Mouse (Mus musculus): Measurements from ENCODE around the gene Mrgprd. TPM values are rescaled to one million over a fixed set of nuclear protein-coding genes. Genes with fewer than 3 reads are reported as not detected.

The Mrgprd gene
- total RNA-seq (2021), result under 1 TPM; 0.08 to 0.10 TPM
- long read RNA-seq, experiment 1, result 0 reads
- long read RNA-seq, experiment 2, result 0 reads

DNA sequence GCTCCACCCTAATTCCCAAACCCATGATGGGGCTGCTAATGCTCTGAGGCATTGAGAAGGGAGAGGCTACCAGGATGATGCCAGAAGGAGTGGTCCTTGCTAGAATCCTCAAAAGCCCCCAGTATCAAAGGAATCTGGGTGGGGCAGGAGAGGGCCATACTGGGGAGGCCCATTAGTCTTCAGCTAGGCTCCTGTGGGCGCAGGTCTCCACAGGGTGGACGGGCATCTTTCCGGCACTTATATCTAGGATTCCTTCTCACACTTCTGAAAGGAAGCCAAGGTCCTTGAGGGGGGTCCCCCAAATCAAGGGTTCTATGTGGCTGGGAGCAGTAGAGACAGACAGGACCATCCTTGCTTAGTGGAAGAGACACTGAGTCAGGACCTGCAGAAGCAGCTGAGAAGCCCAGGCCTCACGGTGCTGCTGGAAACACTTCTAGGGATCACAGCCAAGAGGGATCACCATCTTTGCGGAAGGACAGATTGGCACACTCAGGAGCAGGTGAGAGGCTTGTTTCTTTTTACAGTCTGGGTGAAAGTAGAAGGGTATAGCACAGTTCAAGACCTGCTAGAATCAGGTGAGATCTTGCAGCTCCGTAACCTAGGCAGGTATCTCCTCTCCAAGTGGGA lies at the start of gene Mrgprd:
Mrgprd (plus strand) TSS at position 51 of the 627 bp plus-strand sequence.
- no peak for DNase-seq (ENCODE audit: low spot score in 2 of 2)

DNA sequence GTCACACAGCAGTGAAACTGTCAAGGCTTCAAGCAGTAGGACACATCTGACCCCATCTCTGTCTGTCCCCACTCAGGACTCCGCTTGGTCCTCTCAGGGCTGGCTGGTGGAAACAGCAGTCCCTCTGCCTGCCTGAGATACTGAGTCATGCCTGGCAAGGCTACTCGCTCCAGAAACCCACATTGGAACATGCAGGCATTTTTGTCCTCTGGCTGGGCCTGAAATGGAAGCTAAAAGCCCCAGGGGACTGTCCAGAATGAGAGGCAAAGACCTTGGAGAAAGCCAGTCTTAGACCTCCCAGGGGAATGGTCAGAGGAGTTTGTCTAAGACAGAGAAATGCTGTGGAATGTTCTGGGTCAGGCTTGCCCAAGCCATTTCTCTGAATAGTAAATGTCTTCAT lies 48.6 kb upstream of the Mrgprd start:
- DNase-seq (ENCODE audit: low spot score in 2 of 2), result no peak

DNA sequence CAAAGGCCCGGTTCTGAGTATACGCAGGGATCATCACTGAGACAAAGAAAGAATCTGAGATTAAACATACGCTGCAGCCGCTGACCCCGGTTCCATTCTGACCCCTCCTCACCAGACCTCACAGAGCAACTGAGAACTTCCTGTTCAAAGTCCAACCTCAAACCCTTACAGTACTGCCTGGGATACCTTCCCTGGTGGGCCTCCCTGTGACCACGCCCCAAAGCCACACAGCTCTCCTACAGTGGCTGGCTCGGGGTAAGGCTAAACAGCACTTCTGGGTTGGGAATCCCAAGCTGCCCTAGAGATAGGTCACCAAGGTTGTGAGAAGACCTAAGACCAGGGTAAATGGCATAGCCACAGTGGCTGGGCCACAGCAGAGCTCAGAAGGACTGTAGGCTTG lies 45.7 kb upstream of the Mrgprd start:
- DNase-seq (ENCODE audit: low spot score in 2 of 2), result no peak

- no peak for DNase-seq (ENCODE audit: low spot score in 2 of 2)
These were observed 43.7 kb upstream of the Mrgprd start for GRCm38 (mm10) chr7:145270955-145271354.

- no peak for DNase-seq (ENCODE audit: low spot score in 2 of 2)
These were observed 39.1 kb upstream of the Mrgprd start for GRCm38 (mm10) chr7:145275488-145275887.

- DNase-seq (ENCODE audit: low spot score in 2 of 2), result no peak
These were observed 33.2 kb upstream of the Mrgprd start for GRCm38 (mm10) chr7:145281396-145281795.

DNA sequence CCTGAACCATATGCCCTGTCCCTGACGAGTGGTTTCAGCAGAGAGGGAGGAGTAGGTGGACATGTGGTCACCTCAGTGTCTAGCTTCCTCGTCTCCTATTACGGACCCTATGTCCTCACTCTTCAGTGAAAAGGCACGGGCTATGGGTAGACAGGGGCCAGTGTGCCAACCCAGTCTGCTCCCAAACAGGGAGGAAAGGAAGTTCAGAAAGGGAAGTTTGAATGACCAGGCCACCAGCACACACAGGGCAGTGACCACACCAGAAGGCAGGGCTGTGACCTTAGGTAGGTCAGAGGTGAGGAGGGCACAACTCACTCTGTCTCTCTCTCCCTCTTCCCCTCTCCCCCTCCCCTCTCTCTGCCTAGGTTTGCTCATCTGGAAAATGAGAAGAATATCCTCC lies 31.6 kb upstream of the Mrgprd start:
- DNase-seq (ENCODE audit: low spot score in 2 of 2), result no peak

DNA sequence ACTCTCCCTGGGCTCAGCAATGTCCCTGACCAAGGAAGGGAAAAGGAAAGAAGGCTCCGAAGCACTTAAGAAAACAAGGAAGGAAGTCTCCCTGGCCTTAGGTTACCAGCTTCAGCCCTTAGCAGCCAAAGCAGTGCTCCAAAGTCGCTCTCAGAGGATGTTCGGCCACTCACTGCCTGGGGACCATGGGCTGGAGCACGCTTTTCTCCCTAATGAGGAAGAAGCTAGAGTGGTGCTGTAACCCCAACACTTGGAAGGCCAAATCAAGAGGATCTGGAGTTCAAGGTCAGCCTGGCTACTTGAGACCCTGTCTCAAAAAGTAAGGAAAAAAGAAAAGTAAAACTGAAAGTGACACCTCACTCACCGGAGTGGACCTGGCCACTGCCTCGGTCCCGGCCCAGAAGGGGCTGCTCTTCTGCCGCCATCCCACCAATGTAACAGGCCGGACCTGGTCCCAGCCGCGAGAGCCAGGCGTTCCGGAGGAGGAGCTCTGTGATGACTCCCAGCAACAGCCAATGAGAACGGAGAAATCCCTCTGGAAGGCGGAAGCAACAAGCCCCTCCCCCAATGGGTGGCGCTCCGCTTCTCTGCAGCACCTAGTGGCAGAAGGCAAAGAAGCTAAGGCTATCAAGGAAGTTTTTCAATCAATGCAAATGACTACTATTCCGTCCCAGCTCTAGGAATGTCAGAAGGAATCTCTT lies 31.0 kb upstream of the Mrgprd start, which contains the start of gene Tpcn2:
Tpcn2 (minus strand) TSS at position 525 of the 701 bp plus-strand sequence.
- DNase-seq (ENCODE audit: low spot score in 2 of 2), result peak; percentile 89 to 96

DNA sequence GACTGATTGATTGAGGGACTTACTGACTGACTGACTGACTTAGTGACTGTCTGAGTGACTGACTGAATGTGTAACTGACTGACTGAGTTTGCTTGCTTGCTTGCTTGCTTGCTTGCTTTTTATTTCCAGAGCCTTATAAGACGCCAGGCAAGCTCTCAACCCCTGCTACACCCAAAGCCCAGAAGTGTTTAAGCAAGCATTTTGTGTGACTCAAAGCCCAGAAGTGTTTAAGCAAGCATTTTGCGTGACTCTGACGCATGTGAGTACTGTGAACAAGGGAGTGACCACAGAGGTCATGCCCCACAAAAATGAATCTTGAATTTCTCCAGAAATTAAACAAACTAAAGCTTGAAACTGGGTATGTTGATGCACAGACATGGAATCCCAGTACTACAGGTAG lies 30.3 kb upstream of the Mrgprd start:
- DNase-seq (ENCODE audit: low spot score in 2 of 2), result no peak

GRCm38 (mm10) chr7:145285476-145285875 lies 29.2 kb upstream of the Mrgprd start:
- DNase-seq (ENCODE audit: low spot score in 2 of 2), result no peak

DNA sequence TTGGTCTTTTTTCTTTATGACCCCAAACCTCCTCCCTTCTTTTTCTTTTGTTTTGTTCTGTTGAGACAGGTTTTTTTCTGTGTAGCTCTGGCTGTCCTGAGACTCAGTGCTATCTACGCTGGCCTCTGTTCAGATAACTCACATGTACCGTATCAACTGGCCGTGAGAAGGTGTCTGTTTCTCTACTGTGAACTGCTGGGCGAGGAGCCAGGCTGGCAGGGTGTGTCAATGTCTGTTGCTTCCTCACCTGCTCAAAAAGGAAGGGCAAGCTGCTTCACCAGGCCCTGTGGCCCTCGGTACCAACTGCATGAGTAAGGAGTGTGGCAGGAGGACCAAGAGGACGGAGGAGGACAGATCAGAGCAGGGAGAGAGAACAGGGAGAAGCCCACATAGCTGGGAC lies 27.2 kb upstream of the Mrgprd start:
- DNase-seq (ENCODE audit: low spot score in 2 of 2), result no peak

DNA sequence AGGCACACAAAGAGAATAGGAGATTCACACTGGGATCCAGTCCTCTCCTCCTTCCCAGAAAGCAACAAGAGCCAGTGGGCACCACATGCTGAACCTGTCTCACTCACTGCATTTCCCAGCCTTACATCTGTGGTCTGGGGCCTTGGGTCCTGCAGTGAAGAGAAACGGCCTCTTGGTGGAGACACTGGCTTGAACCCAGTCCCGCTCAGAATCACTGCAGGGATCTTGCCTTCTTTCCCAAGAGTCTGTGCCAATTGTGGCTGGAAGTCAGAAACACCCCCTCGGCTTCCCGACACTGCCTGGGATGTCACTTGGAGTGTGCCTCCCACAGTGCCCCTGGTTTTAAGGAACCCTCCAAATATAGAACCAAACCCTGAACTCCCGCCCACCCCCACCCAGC lies 25.3 kb upstream of the Mrgprd start:
- peak in 1 of 2 experiments; percentile 48 for DNase-seq (ENCODE audit: low spot score in 2 of 2)

DNA sequence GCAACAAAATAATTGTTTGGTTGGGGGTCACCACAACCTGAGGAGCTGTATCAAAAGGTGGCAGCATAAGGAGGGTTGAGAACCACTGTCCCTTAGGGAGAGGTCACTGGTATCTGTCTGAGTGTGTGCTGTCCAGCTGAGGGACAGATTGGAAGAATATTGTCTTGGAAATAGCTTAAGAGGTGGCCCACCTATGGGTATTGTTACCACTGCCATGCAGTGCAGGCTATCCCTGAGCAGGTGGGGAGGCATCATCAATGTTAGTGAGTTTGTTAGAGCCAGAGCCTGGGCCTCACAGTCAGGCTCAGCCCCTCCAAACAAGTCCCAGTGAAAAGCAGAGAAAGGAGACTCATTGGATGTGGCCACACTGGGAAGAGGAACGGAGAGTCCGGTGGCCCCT lies 22.8 kb upstream of the Mrgprd start:
- DNase-seq (ENCODE audit: low spot score in 2 of 2), result no peak

DNA sequence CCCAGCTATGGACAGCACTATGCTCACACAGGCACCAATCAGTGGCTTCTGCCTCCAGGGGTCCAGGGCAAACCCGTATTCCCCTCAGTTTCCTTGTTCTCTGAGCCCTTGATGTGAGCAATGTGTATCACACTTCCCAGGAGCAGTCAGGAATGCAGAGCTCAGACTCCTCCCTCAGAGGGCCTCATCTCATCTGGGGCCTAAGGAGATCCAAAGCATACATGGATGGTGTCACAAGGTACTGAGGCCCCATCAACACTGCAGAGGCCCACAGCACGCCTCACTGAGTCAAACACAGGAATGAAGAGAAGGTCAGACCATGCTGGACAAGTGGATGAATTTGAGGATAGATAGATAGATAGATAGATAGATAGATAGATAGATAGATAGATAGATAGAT lies 21.9 kb upstream of the Mrgprd start:
- no peak for DNase-seq (ENCODE audit: low spot score in 2 of 2)

DNA sequence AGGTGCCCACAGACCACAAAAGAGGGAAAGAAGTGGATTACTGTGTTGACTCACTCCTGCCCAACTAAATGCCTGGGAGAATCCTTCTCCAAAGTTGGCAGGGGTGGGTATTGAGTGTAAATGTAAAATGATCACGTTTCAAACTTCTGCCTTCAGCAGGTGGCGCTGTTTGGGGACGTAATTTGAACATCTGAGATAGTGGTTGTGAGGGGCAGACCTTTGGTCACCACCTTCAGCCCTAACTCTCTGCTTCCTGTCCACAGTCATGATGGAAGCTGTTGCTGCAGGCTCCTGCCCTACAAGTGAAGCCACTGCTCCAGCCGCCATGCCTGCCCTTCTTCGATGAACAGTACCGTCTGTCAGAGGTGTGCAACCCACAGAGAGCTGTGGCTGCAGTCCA lies 20.8 kb upstream of the Mrgprd start:
- no peak for DNase-seq (ENCODE audit: low spot score in 2 of 2)

GRCm38 (mm10) chr7:145298666-145299490 lies 15.8 kb upstream of the Mrgprd start:
- DNase-seq (ENCODE audit: low spot score in 2 of 2), result no peak

GRCm38 (mm10) chr7:145299562-145300320 lies 14.9 kb upstream of the Mrgprd start:
- DNase-seq (ENCODE audit: low spot score in 2 of 2), result peak; percentile 42 to 72

DNA sequence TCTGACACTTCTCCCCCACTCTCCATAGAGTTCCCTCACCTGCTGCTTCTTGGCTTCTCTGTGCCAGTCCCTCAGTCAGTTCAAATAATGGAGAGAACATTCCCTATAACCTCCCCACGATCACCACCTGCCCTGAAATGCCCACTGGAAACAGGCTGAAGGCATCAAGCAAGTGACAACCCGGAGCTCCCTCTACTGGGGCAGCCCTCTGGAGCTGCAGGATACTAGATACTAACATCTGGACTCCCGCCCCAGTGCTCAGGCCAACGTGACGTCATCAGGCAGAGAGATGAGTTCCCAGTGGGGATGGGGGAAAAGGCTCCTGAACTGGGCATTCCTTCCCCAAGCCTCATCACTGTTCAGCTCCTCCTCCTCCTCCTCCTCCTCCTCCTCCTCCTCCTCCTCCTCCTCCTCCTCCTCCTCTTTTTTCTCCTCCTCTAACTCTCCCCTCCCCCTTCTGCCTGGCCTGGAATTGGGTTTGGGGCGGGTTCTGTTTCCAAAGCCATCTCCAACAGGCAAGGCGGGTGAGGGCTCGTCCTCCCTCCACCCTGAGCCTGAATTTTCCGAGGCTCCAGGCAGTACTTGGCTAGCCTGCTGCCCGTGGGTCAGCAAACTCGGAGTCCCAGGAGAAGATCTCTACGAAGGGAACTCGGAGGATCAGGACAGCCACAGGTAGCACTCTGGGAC lies 14.2 kb upstream of the Mrgprd start, which contains the start of gene Mrgprf:
Mrgprf (plus strand) TSS at position 508 of the 687 bp plus-strand sequence.
- peak; percentile 65 to 86 for DNase-seq (ENCODE audit: low spot score in 2 of 2)

GRCm38 (mm10) chr7:145301008-145301340 lies 13.7 kb upstream of the Mrgprd start:
- no peak for DNase-seq (ENCODE audit: low spot score in 2 of 2)

- peak; percentile 54 to 72 for DNase-seq (ENCODE audit: low spot score in 2 of 2)
These were observed 13.2 kb upstream of the Mrgprd start for GRCm38 (mm10) chr7:145301341-145302005.

Measured in gastrocnemius, postnatal 4 days (tissue).